Mouse (Mus musculus) heart, adult 8-10 months (tissue): ENCODE data around the gene Tle2. TPM values are rescaled to one million over a fixed set of nuclear protein-coding genes. Genes with fewer than 3 reads are reported as not detected.

ENCODE experiments used
- DNase-seq: peaks from one replicate; pipeline ENCODE4 v3.0.0; 2022; ENCODE audit warnings: low spot score
- total RNA-seq, 4 experiments: library from RNA; stranded (reverse); gene quantifications; 2 replicates each; pipeline ENCODE4 v1.2.4; 2022

Gene Tle2
- total RNA-seq, 4 experiments from 2014 or later, result 5.4 to 12.1 (median 9.1) TPM

- no peak for DNase-seq
These were observed 29.9 kb downstream of the Tle2 start for GRCm38 (mm10) chr10:81604019-81604967.

- peak; percentile 90 for DNase-seq
These were observed 30.8 kb downstream of the Tle2 start for GRCm38 (mm10) chr10:81604968-81605665.

GRCm38 (mm10) chr10:81605666-81605973 lies 31.3 kb downstream of the Tle2 start:
- no peak for DNase-seq

GRCm38 (mm10) chr10:81605974-81606751 lies 31.8 kb downstream of the Tle2 start, which contains the start of gene BC025920:
Gene BC025920 (plus strand): TSS chr10:81606270.
- peak; percentile 99 for DNase-seq

- no peak for DNase-seq
These were observed 33.9 kb downstream of the Tle2 start for GRCm38 (mm10) chr10:81608308-81608707.

GRCm38 (mm10) chr10:81612779-81613178 lies 38.4 kb downstream of the Tle2 start:
- DNase-seq, result no peak

GRCm38 (mm10) chr10:81615486-81615885 lies 41.1 kb downstream of the Tle2 start:
- no peak for DNase-seq

GRCm38 (mm10) chr10:81619976-81620375 lies 45.6 kb downstream of the Tle2 start:
- DNase-seq, result no peak

GRCm38 (mm10) chr10:81620786-81621185 lies 46.4 kb downstream of the Tle2 start:
- DNase-seq, result no peak

- no peak for DNase-seq
These were observed 49.1 kb downstream of the Tle2 start for GRCm38 (mm10) chr10:81623441-81623840.

GRCm38 (mm10) chr10:81626101-81626993 lies 52.0 kb downstream of the Tle2 start:
- DNase-seq, result no peak

GRCm38 (mm10) chr10:81626994-81627835 lies 52.9 kb downstream of the Tle2 start, which contains the start of gene Sirt6:
Gene Sirt6 (minus strand): TSS chr10:81627797.
- DNase-seq, result peak; percentile 91

GRCm38 (mm10) chr10:81627836-81628220 lies 53.5 kb downstream of the Tle2 start:
- DNase-seq, result no peak

GRCm38 (mm10) chr10:81628390-81628789 lies 54.0 kb downstream of the Tle2 start, which contains the start of gene Ankrd24:
Gene Ankrd24 (plus strand): TSS chr10:81628540.
- DNase-seq, result no peak

GRCm38 (mm10) chr10:81633253-81634099 lies 59.1 kb downstream of the Tle2 start:
- peak; percentile 62 for DNase-seq

GRCm38 (mm10) chr10:81636338-81636737 lies 62.0 kb downstream of the Tle2 start:
- no peak for DNase-seq

GRCm38 (mm10) chr10:81638101-81638500 lies 63.7 kb downstream of the Tle2 start:
- no peak for DNase-seq
